Mouse (Mus musculus) MEL (cell line): ENCODE measurements around the gene Dennd1a.

Source experiments
- CTCF ChIP-seq, 3 experiments: IDR thresholded peaks in 2 of 3; conservative IDR thresholded peaks in 1 of 3; 2 replicates each; pipeline ENCODE4 v1.5.1; 2011 to 2012; ENCODE audit warnings: low read length in 3 of 3, low read depth in 2 of 3, mild to moderate bottlenecking in 2 of 3, improper control_type of control experiment in 1 of 3, inconsistent platforms in 1 of 3, mixed read lengths in 1 of 3, moderate library complexity in 1 of 3; ENCODE audit not compliant: control insufficient read depth in 1 of 3, insufficient read depth in 1 of 3, poor library complexity in 1 of 3, severe bottlenecking in 1 of 3
- EP300 ChIP-seq, 2 experiments: IDR thresholded peaks; 2 replicates each; pipeline ENCODE4 v1.6.1; 2011; ENCODE audit warnings: improper control_type of control experiment in 2 of 2, low read length in 2 of 2, low read depth in 1 of 2, mild to moderate bottlenecking in 1 of 2
- GABPA ChIP-seq: IDR thresholded peaks from 2 replicates; pipeline ENCODE4 v1.6.1; 2012; ENCODE audit warnings: low read depth, mild to moderate bottlenecking, inconsistent platforms, low read length, improper control_type of control experiment, moderate library complexity
- HCFC1 ChIP-seq: IDR thresholded peaks from 2 replicates; pipeline ENCODE4 v1.6.1; 2012; ENCODE audit warnings: low read depth, mild to moderate bottlenecking, inconsistent platforms, low read length, improper control_type of control experiment, moderate library complexity
- JUND ChIP-seq: IDR thresholded peaks from 2 replicates; pipeline ENCODE4 v1.6.1; 2011; ENCODE audit warnings: low read depth, mild to moderate bottlenecking, improper control_type of control experiment, low read length
- MAFK ChIP-seq: IDR thresholded peaks from 2 replicates; pipeline ENCODE4 v1.6.1; 2011; ENCODE audit warnings: low read depth, mild to moderate bottlenecking, low read length, improper control_type of control experiment, borderline replicate concordance
- MYB ChIP-seq: IDR thresholded peaks from 2 replicates; pipeline ENCODE4 v1.6.1; 2011; ENCODE audit warnings: mild to moderate bottlenecking, low read depth, low read length, improper control_type of control experiment
- POLR2A ChIP-seq, 2 experiments: IDR thresholded peaks; 2 replicates each; pipeline ENCODE4 v1.6.1; 2011 to 2012; ENCODE audit warnings: low read length in 2 of 2, mild to moderate bottlenecking in 2 of 2, control low read depth in 1 of 2, improper control_type of control experiment in 1 of 2, low read depth in 1 of 2, moderate library complexity in 1 of 2; ENCODE audit not compliant: control insufficient read depth in 1 of 2, insufficient read depth in 1 of 2, poor library complexity in 1 of 2
- POLR2AphosphoS2 ChIP-seq: IDR thresholded peaks from 2 replicates; pipeline ENCODE4 v1.6.1; 2011; ENCODE audit warnings: low read length, improper control_type of control experiment
- TAL1 ChIP-seq: IDR thresholded peaks from 2 replicates; pipeline ENCODE4 v1.6.1; 2012; ENCODE audit warnings: mild to moderate bottlenecking, inconsistent platforms, low read length, moderate library complexity, mixed read lengths

- TF ChIP-seq CTCF (IDR thresholded peaks at IDR 0.05 in 2 of 3, conservative IDR thresholded peaks at IDR 0.05 in 1 of 3; ENCODE audit: control insufficient read depth in 1 of 3, insufficient read depth in 1 of 3, low read depth in 2 of 3, low read length in 3 of 3, poor library complexity in 1 of 3, severe bottlenecking in 1 of 3) = no peak
- no peak for TF ChIP-seq TAL1
- no peak for TF ChIP-seq JUND
- no peak for TF ChIP-seq GABPA
- TF ChIP-seq EP300 (IDR thresholded peaks at IDR 0.05; ENCODE audit: low read depth in 1 of 2, low read length in 2 of 2) = no peak
- no peak for TF ChIP-seq MAFK
- no peak for TF ChIP-seq POLR2A (IDR thresholded peaks at IDR 0.05; ENCODE audit: control insufficient read depth in 1 of 2, insufficient read depth in 1 of 2, low read depth in 1 of 2, low read length in 2 of 2, poor library complexity in 1 of 2)
- no peak for TF ChIP-seq HCFC1
- TF ChIP-seq POLR2AphosphoS2 = no peak
- no peak for TF ChIP-seq MYB
Measured at GRCm38 (mm10) chr2:37997966-37998365, 289.2 kb downstream of the Dennd1a start.
